Mouse (Mus musculus) ES-Bruce4 (cell line): ENCODE measurements around the gene Frmd4a. TPM values are rescaled to one million over a fixed set of nuclear protein-coding genes. Genes with fewer than 3 reads are reported as not detected.

Experiments used
- H3K27ac ChIP-seq: 2 replicates; pipeline ENCODE4 v1.5.1; 2012; ENCODE audit warnings: low read length, inconsistent platforms; ENCODE audit not compliant: insufficient read depth
- H3K27me3 ChIP-seq: 2 replicates; pipeline ENCODE4 v1.6.1; 2012; ENCODE audit warnings: mild to moderate bottlenecking, low read length, inconsistent platforms; ENCODE audit not compliant: control insufficient read depth, poor library complexity, insufficient read depth, severe bottlenecking
- H3K36me3 ChIP-seq: 2 replicates; pipeline ENCODE4 v1.6.1; 2012; ENCODE audit warnings: inconsistent platforms, mild to moderate bottlenecking, low read length, moderate library complexity; ENCODE audit not compliant: control insufficient read depth, poor library complexity, insufficient read depth, severe bottlenecking
- H3K4me1 ChIP-seq: one replicate; pipeline ENCODE4 v1.8.1; 2011; ENCODE audit warnings: low read length; ENCODE audit not compliant: control insufficient read depth, insufficient read depth
- H3K4me3 ChIP-seq: 2 replicates; pipeline ENCODE4 v1.5.1; 2011; ENCODE audit warnings: low read depth, mild to moderate bottlenecking, low read length
- H3K9ac ChIP-seq: 2 replicates; pipeline ENCODE4 v1.6.1; 2012; ENCODE audit warnings: low read depth, mild to moderate bottlenecking, inconsistent platforms; ENCODE audit not compliant: poor library complexity, severe bottlenecking
- H3K9me3 ChIP-seq: replicated peaks from 2 replicates; pipeline ENCODE4 v1.6.1; 2012; ENCODE audit warnings: mild to moderate bottlenecking, low read length, inconsistent platforms; ENCODE audit not compliant: control insufficient read depth, poor library complexity, insufficient read depth, severe bottlenecking
- CTCF ChIP-seq: IDR thresholded peaks from one replicate; pipeline ENCODE4 v1.8.1; 2011; ENCODE audit warnings: low read depth, low read length
- EP300 ChIP-seq: IDR thresholded peaks from 2 replicates; pipeline ENCODE4 v1.6.1; 2011; ENCODE audit warnings: low read depth, low read length; ENCODE audit not compliant: insufficient read depth
- POLR2A ChIP-seq: IDR thresholded peaks from one replicate; pipeline ENCODE4 v1.8.1; 2011; ENCODE audit warnings: low read length; ENCODE audit not compliant: insufficient read depth
- polyA plus RNA-seq: library from polyadenylated mRNA; stranded (reverse); fragments of >200 nt; gene quantifications from 2 replicates; pipeline ENCODE4 v1.2.4, GENCODE M21; 2011; ENCODE audit warnings: low read depth; ENCODE audit not compliant: missing spikeins, insufficient read depth, insufficient read length

Gene Frmd4a
- polyA plus RNA-seq, 1 experiment: 5.6 TPM

GRCm38 (mm10) chr2:4527094-4527493 is 509.6 kb downstream of the Frmd4a start:
- TF ChIP-seq EP300: no peak
- no peak for TF ChIP-seq CTCF
- no peak for TF ChIP-seq POLR2A
- Histone ChIP-seq H3K9me3 (no peaks in the 10 kb centered on the region), H3K9ac (no peak overlapping the region), H3K36me3 (no peaks in the 10 kb centered on the region), H3K27me3 (no peaks in the 10 kb centered on the region), H3K27ac (no peak overlapping the region), H3K4me1 (no peaks in the 10 kb centered on the region), H3K4me3 (no peak overlapping the region)

GRCm38 (mm10) chr2:4529254-4529729 is 511.8 kb downstream of the Frmd4a start:
- H3K9me3 ChIP-seq: no peaks in the 10 kb centered on the region
- TF ChIP-seq CTCF (no peak), EP300 (no peak), POLR2A (no peak)
- H3K4me3 ChIP-seq: no peak overlapping the region
- no peaks in the 10 kb centered on the region for H3K27me3 ChIP-seq
- no peaks in the 10 kb centered on the region for H3K4me1 ChIP-seq
- H3K9ac ChIP-seq: no peak overlapping the region
- H3K27ac ChIP-seq: no peak overlapping the region
- H3K36me3 ChIP-seq: no peaks in the 10 kb centered on the region

DNA sequence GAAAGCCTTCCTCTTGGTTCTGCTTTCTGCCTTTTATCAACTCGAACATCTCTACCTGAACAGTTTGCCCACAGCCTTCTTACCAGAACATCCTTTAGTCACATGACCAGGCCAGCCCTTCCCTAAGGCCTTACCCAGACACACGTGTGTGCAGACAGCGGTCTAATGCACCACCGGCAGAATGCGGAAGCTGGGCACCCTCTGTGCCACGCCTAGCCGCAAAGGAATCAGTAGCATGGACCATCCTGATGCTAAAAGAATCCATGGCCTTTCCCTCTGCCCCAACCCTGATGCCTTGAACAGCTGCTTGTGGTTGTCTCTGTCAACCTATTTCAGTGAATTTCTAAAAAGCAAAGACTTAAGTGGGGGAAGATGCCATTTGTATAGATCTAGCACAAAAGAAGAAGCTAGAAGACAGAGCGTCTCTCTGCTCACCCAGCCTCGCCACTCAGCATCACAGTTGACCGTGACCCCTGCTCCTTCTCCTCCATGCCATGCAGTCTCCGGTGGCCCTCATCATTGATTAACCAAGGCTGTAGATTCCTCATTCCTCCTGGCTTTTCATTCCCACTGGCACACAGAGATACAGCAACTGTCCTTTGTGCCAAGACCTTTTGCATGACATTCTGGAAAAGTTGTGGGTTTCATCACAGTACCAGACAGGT is 514.1 kb downstream of the Frmd4a start:
- no peak overlapping the region for H3K4me3 ChIP-seq
- no peak overlapping the region for H3K27ac ChIP-seq
- H3K9ac ChIP-seq: no peak overlapping the region
- no peaks in the 10 kb centered on the region for H3K9me3 ChIP-seq
- H3K4me1 ChIP-seq: no peaks in the 10 kb centered on the region
- no peaks in the 10 kb centered on the region for H3K36me3 ChIP-seq
- no peaks in the 10 kb centered on the region for H3K27me3 ChIP-seq
- no peak for TF ChIP-seq EP300
- no peak for TF ChIP-seq POLR2A
- TF ChIP-seq CTCF: no peak

DNA sequence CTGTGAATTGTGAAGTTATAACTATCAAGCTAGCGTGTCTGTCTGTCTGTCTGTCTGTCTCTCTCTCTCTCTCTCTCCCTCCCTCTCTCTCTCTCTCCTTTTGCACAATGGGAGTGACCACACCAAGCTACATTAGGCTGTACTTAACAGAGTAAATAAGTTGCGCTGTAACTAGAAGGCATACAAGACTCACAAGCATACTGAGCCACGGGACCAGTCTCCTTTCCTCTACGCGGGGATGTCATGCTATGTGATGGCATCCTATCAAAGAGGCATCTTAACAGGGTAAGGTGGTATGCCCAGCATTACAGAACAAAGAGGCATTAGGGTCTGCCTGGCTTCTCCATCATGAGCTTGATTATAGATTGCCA is 514.7 kb downstream of the Frmd4a start:
- no peak overlapping the region for H3K27ac ChIP-seq
- H3K9ac ChIP-seq: no peak overlapping the region
- TF ChIP-seq CTCF (no peak), POLR2A (no peak), EP300 (no peak)
- H3K4me3 ChIP-seq: no peak overlapping the region
- no peaks in the 10 kb centered on the region for H3K4me1 ChIP-seq
- no peaks in the 10 kb centered on the region for H3K36me3 ChIP-seq
- no peaks in the 10 kb centered on the region for H3K9me3 ChIP-seq
- no peaks in the 10 kb centered on the region for H3K27me3 ChIP-seq

DNA sequence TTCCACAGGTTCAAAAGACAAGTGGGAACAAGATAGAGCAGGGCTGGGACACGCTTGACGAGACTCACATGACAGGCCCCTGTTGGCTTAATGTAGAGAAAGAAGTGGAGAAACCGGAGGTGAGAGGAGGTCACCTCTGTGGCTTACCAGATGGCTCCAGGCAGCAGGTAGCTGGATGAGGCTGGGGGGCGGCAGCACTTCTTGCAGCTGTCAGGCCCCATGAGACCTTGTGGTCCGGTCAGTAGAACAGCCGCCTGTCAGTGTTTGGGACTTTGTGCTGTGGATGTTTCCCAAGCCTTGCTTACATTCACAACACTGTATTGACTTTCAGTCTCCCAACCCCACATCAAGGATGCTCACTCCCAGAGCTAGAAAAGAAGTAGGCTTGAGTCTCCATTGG is 515.4 kb downstream of the Frmd4a start:
- Histone ChIP-seq H3K9ac (no peak overlapping the region), H3K9me3 (no peaks in the 10 kb centered on the region), H3K4me1 (no peaks in the 10 kb centered on the region), H3K4me3 (no peak overlapping the region), H3K27ac (no peak overlapping the region), H3K36me3 (no peaks in the 10 kb centered on the region), H3K27me3 (no peaks in the 10 kb centered on the region)
- TF ChIP-seq POLR2A: no peak
- no peak for TF ChIP-seq CTCF
- TF ChIP-seq EP300: no peak

- peaks cover 10% of the 10 kb centered on the region for H3K4me1 ChIP-seq
- H3K36me3 ChIP-seq: no peaks in the 10 kb centered on the region
These were observed 517.8 kb downstream of the Frmd4a start for GRCm38 (mm10) chr2:4535187-4535864.

More at GRCm38 (mm10) chr2:4535187-4535864, 517.8 kb downstream of the Frmd4a start:
- TF ChIP-seq EP300: no peak
- TF ChIP-seq POLR2A: no peak
- no peak for TF ChIP-seq CTCF
- H3K9me3 ChIP-seq: no peaks in the 10 kb centered on the region
- no peak overlapping the region for H3K27ac ChIP-seq
- no peaks in the 10 kb centered on the region for H3K27me3 ChIP-seq
- H3K9ac ChIP-seq: no peak overlapping the region
- no peak overlapping the region for H3K4me3 ChIP-seq
